Mouse (Mus musculus) liver, embryonic 15.5 days (tissue): ENCODE measurements around the gene Fmo2. TPM values are rescaled to one million over a fixed set of nuclear protein-coding genes. Genes with fewer than 3 reads are reported as not detected.

Experiments used
- ATAC-seq: fragments of 200-750 bp; cut with Nextera tagmentation; 2 replicates; pipeline ENCODE4 v1.8.0; 2017; ENCODE audit warnings: moderate number of reproducible peaks, mild to moderate bottlenecking, moderate library complexity; ENCODE audit not compliant: insufficient read depth
- H3K27ac ChIP-seq: fragments of 300-500 bp; sonication (generic); replicated peaks from 2 replicates; pipeline ENCODE4 v1.5.1; 2015; ENCODE audit warnings: mild to moderate bottlenecking, inconsistent platforms
- H3K27me3 ChIP-seq: fragments of 300-500 bp; sonication (generic); 2 replicates; pipeline ENCODE4 v1.6.1; 2015; ENCODE audit warnings: mild to moderate bottlenecking, inconsistent platforms
- H3K36me3 ChIP-seq: fragments of 300-500 bp; sonication (generic); replicated peaks from 2 replicates; pipeline ENCODE4 v1.6.1; 2015; ENCODE audit warnings: moderate library complexity, mild to moderate bottlenecking, inconsistent platforms
- H3K4me1 ChIP-seq: fragments of 300-500 bp; sonication (generic); replicated peaks from 2 replicates; pipeline ENCODE4 v1.6.1; 2015; ENCODE audit warnings: inconsistent platforms
- H3K4me2 ChIP-seq: fragments of 300-500 bp; sonication (generic); 2 replicates; pipeline ENCODE4 v1.6.1; 2015; ENCODE audit warnings: moderate library complexity, mild to moderate bottlenecking, inconsistent platforms
- H3K4me3 ChIP-seq: fragments of 300-500 bp; sonication (generic); replicated peaks from 2 replicates; pipeline ENCODE4 v1.5.1; 2015; ENCODE audit warnings: mild to moderate bottlenecking, inconsistent platforms
- H3K9ac ChIP-seq: fragments of 300-500 bp; sonication (generic); 2 replicates; pipeline ENCODE4 v1.6.1; 2015; ENCODE audit warnings: moderate library complexity, mild to moderate bottlenecking, inconsistent platforms
- H3K9me3 ChIP-seq: fragments of 300-500 bp; sonication (generic); replicated peaks from 2 replicates; pipeline ENCODE4 v1.6.1; 2016; ENCODE audit warnings: inconsistent platforms
- WGBS: fragments of 180-500 bp; shearing (Covaris S2); methylation state at CpG from one replicate; pipeline ENCODE4 v1.1.7; 2015; ENCODE audit warnings: mixed read lengths; ENCODE audit not compliant: insufficient replicate concordance; 5-methylcytosine and 5-hydroxymethylcytosine counted together
- polyA plus RNA-seq: library from polyadenylated mRNA; unstranded; fragments of >200 nt; fragmentation: Nextera tagmentation; extraction: Ambion mirVana; gene quantifications from 2 replicates; pipeline ENCODE4 v1.2.1, GENCODE M21; 2015

Gene Fmo2
- polyA plus RNA-seq, 1 experiment from 2014 or later, result 0.14 TPM

DNA sequence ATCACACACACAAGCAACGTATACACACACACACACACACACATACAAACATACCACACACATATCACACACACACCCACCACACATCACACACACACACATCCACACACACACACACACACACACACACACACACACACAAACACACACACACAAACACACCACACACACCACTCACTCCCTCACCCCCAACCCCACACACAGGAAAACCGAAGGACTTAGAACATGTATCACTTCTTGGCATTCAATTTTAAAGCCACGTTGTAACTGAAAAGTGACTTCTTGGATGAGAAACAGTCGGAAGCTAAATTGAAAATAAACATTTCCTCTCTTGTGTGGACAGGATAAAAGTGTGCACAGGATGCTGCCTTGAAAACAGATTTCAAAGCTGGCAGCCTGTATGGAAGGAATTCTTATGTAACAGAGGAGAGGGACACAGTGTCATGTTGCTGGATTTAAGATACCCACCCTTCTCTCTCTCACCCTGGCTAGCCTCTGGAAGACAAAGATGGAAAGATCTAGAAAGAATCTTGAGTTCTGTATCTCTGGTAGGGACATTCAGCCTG lies 32.9 kb upstream of the Fmo2 start:
- H3K27ac ChIP-seq, result no peak overlapping the region
- 50% methylated on average over 4 of the region's 4 CpGs for WGBS
- H3K9me3 ChIP-seq, result no peaks in the 10 kb centered on the region
- H3K4me1 ChIP-seq, result no peaks in the 10 kb centered on the region
- no peak overlapping the region for H3K9ac ChIP-seq
- no peak for ATAC-seq
- H3K27me3 ChIP-seq, result no peaks in the 10 kb centered on the region
- H3K4me2 ChIP-seq, result no peak overlapping the region
- H3K36me3 ChIP-seq, result no peaks in the 10 kb centered on the region
- no peak overlapping the region for H3K4me3 ChIP-seq

DNA sequence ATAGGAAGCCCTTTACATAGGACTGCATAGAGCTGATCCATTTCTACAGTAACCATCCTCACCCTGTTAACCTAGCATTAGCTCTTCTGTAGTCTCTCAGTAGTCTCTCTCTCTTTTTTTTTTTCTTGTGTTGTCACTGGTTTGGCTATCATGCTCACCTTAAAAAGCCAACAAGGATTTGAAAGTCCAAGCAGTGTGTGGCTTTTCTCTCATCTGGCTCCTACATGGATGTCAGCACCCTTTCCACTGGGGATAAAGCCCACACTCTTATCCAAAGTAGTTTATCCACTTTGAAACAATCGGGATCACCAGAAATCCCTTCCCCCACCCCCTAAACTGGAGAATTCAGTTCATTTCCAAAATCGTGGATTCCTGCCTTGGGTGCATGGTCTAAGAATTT lies 32.1 kb upstream of the Fmo2 start:
- H3K9me3 ChIP-seq, result no peaks in the 10 kb centered on the region
- no peak for ATAC-seq

DNA sequence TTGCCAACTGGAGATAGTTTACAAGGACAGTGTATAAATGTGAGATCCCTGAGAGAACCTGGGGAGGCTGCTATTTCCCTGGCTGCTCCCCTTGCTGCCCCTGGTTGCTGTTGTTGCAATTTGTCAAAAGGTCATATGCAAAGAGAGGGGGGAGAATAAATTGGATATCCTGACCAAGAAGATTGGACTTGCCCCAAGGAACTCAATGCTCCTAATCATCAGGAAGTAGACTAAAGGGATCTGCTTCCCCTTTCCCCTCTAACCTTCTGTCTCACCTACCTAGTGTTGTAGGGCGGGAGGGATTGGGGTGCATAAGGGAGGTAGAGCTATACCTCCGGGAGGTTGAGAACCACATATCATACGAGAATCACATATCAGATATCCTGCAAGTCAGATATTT lies 30.6 kb upstream of the Fmo2 start:
- H3K4me3 ChIP-seq, result no peak overlapping the region
- no peak overlapping the region for H3K9ac ChIP-seq
- H3K4me1 ChIP-seq, result no peaks in the 10 kb centered on the region
- WGBS, result 53% methylated on average over 3 of the region's 3 CpGs
- H3K9me3 ChIP-seq, result no peaks in the 10 kb centered on the region
- no peak for ATAC-seq
- H3K27ac ChIP-seq, result no peak overlapping the region
- no peaks in the 10 kb centered on the region for H3K36me3 ChIP-seq
- no peak overlapping the region for H3K4me2 ChIP-seq
- H3K27me3 ChIP-seq, result no peaks in the 10 kb centered on the region

More for the DNA sequence above, 32.1 kb upstream of the Fmo2 start:
- H3K9ac ChIP-seq, result no peak overlapping the region
- no peak overlapping the region for H3K4me2 ChIP-seq
- H3K27ac ChIP-seq, result no peak overlapping the region
- H3K27me3 ChIP-seq, result no peaks in the 10 kb centered on the region
- no peaks in the 10 kb centered on the region for H3K36me3 ChIP-seq
- H3K4me1 ChIP-seq, result no peaks in the 10 kb centered on the region
- 55% methylated on average over 2 of the region's 2 CpGs for WGBS
- no peak overlapping the region for H3K4me3 ChIP-seq

DNA sequence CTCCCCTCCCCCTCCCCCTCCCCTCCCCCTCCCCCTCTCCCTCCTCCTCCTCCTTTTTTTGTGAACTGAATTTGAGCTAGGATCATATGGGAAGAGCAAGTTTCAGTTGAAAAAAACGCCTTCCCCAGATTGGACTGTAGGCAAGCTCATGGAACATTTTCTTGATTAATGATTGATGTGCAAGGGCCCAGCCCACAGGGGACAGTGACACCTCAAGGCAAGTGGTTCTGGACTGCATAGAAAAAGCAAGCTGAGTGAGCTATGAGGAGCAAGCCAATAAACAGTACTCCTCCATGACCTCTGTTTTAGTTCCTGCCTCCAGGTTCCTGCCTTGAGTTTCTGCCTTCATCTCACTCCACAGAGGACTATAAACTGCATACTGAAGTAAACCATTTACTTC lies 26.6 kb upstream of the Fmo2 start:
- no peak overlapping the region for H3K27ac ChIP-seq
- H3K9me3 ChIP-seq, result no peaks in the 10 kb centered on the region
- no peak overlapping the region for H3K4me2 ChIP-seq
- no peaks in the 10 kb centered on the region for H3K36me3 ChIP-seq
- no peak overlapping the region for H3K4me3 ChIP-seq
- H3K9ac ChIP-seq, result no peak overlapping the region
- ATAC-seq, result no peak
- H3K4me1 ChIP-seq, result no peaks in the 10 kb centered on the region
- 33% methylated on average over 1 of the region's 1 CpGs for WGBS
- no peaks in the 10 kb centered on the region for H3K27me3 ChIP-seq

DNA sequence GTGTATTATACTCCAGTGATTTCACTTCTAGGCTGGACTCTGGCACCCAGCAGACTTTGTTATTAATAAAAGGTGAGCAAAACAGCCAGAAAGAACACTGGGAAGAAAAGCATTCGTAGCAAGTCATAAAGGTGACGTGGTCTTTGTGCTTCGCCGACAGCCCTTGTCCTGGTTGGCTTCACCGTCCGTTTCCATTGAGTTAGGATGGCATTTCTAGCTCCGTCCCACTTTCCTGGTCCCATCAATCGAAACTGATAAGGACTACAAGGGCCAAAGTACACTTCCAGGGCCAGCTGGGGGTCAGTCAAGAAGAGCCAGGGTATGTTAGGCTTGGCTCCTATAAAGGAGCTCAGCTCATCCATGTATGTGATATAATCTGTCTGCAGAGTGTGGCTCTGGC lies 18.1 kb upstream of the Fmo2 start:
- Histone ChIP-seq H3K27me3 (no peaks in the 10 kb centered on the region), H3K27ac (no peak overlapping the region), H3K4me2 (no peak overlapping the region), H3K36me3 (no peaks in the 10 kb centered on the region), H3K4me1 (no peaks in the 10 kb centered on the region), H3K9me3 (no peaks in the 10 kb centered on the region), H3K4me3 (no peak overlapping the region), H3K9ac (no peak overlapping the region)
- 65% methylated on average over 8 of the region's 8 CpGs for WGBS
- ATAC-seq, result no peak

DNA sequence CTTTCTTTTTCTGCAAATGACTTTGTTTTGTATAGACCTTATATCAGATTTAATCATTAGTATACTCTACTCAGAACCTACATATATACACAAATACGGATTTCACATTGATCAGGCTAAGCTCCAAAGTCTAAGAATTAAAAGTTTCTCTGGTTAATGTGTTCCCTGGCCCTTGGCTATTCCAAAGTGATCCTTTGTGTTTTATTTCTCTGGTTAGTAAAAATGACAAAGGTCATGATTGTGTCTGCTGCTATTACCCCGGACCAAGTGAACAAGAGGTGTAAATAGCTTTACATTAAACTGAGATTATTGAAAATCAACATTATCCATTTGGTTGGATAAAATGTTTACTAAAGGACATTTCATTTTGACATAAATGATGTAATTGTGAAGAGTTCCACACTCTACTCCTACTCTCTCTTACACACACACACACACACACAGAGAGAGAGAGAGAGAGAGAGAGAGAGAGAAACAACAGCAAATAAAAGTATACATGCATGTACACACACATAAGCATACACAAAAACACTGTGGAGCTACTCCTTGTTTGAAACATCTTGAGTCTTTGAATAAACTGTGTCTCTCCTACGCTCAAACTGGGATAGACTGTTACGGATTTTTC lies 16.5 kb upstream of the Fmo2 start:
- H3K9ac ChIP-seq, result no peak overlapping the region
- no peaks in the 10 kb centered on the region for H3K27me3 ChIP-seq
- H3K9me3 ChIP-seq, result no peaks in the 10 kb centered on the region
- no peak for ATAC-seq
- H3K27ac ChIP-seq, result no peak overlapping the region
- no peak overlapping the region for H3K4me3 ChIP-seq
- H3K36me3 ChIP-seq, result no peaks in the 10 kb centered on the region
- WGBS, result 57% methylated on average over 4 of the region's 4 CpGs
- H3K4me1 ChIP-seq, result no peaks in the 10 kb centered on the region
- H3K4me2 ChIP-seq, result no peak overlapping the region

DNA sequence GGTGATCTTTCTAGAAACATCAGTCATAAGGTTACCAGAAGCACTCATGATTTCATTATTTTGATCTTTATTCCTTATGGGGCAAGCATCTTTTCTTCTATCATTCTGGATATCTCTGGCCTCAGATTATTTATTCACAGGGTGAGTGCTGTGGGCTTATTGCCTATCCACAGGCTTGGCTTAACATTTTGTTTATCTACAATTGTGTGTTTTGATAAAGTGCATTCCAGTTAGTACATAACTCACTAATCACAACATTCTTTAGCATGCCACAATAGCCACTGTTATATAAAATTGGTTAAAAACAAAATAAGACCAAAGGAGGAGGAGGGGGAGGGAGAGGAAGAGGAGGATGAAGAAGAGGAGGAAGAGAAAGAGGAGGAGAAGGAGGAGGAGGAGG lies 13.6 kb upstream of the Fmo2 start:
- Histone ChIP-seq H3K4me2 (no peak overlapping the region), H3K9ac (no peak overlapping the region), H3K9me3 (no peaks in the 10 kb centered on the region), H3K27me3 (no peaks in the 10 kb centered on the region), H3K4me3 (no peak overlapping the region), H3K36me3 (no peaks in the 10 kb centered on the region), H3K4me1 (no peaks in the 10 kb centered on the region), H3K27ac (no peak overlapping the region)
- no peak for ATAC-seq

DNA sequence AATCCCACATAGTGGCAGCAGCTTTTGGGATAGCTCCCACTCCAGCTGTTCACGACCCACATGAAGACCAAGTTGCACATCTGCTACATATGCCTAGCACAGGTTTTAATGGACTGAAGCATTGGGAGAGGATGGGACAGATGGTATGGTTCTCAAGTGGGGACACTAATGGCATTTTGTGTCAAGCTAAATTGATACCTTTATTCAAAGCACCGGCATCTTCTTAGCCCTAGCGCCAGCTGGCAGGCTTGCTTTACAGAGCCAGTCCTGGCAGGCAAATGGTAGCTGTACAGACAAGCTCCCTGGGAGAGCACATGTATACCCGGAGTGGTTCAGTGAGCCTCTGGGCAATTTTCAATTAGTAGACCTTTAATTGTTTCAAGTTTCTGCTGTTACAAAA lies 3.4 kb upstream of the Fmo2 start:
- no peak overlapping the region for H3K27ac ChIP-seq
- no peak overlapping the region for H3K4me2 ChIP-seq
- ATAC-seq, result no peak
- no peaks in the 10 kb centered on the region for H3K27me3 ChIP-seq
- no peak overlapping the region for H3K4me3 ChIP-seq
- no peaks in the 10 kb centered on the region for H3K9me3 ChIP-seq
- H3K36me3 ChIP-seq, result no peaks in the 10 kb centered on the region
- no peak overlapping the region for H3K9ac ChIP-seq
- H3K4me1 ChIP-seq, result no peaks in the 10 kb centered on the region
- 70% methylated on average over 4 of the region's 4 CpGs for WGBS

DNA sequence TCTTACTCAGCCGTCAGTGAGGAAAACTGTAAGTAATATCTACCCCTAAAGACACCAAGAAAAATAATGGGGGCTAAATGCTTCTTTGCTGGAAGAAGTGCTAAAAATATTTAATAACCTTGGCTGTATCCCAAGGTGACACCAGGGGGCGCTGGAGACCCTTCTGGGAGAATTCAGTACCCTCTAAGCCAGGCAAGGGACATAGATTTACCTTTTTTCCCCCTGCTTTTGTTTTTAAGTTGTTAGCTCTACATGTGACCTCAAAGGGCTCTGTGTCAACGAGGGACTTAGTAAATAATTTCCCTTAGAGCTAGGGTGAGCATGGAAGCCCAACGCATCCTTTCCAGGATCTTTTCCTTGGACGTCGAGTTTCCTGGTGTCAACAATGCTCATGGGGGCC lies 2.6 kb downstream of the Fmo2 start:
- H3K27ac ChIP-seq, result no peak overlapping the region
- no peaks in the 10 kb centered on the region for H3K36me3 ChIP-seq
- H3K4me3 ChIP-seq, result no peak overlapping the region
- no peaks in the 10 kb centered on the region for H3K27me3 ChIP-seq
- no peaks in the 10 kb centered on the region for H3K9me3 ChIP-seq
- no peak overlapping the region for H3K9ac ChIP-seq
- ATAC-seq, result no peak
- H3K4me2 ChIP-seq, result no peak overlapping the region
- 41% methylated on average over 6 of the region's 6 CpGs for WGBS
- H3K4me1 ChIP-seq, result no peaks in the 10 kb centered on the region

DNA sequence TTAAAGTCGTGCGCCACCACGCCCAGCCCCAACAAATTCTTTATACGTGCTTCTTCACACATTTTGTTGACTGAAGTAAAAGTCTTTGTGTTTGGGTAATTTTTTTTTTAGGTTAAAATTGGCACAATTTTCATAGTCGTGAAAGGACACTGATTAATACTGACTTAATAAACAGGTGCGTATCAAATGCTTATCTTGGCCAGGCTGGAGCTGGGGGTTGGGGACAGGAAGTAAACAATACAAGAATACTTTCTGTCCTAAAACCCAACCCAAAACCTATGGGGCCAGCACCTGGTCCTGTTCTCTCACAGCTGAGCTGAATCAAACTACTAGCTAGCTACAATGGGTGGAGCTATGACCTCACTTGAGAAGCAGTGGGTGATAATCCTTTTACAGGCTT lies 5.5 kb downstream of the Fmo2 start:
- 77% methylated on average over 6 of the region's 6 CpGs for WGBS
- no peaks in the 10 kb centered on the region for H3K4me1 ChIP-seq
- H3K4me3 ChIP-seq, result no peak overlapping the region
- no peak overlapping the region for H3K27ac ChIP-seq
- no peak for ATAC-seq
- no peaks in the 10 kb centered on the region for H3K36me3 ChIP-seq
- H3K9me3 ChIP-seq, result no peaks in the 10 kb centered on the region
- H3K27me3 ChIP-seq, result no peaks in the 10 kb centered on the region
- no peak overlapping the region for H3K4me2 ChIP-seq
- H3K9ac ChIP-seq, result no peak overlapping the region

DNA sequence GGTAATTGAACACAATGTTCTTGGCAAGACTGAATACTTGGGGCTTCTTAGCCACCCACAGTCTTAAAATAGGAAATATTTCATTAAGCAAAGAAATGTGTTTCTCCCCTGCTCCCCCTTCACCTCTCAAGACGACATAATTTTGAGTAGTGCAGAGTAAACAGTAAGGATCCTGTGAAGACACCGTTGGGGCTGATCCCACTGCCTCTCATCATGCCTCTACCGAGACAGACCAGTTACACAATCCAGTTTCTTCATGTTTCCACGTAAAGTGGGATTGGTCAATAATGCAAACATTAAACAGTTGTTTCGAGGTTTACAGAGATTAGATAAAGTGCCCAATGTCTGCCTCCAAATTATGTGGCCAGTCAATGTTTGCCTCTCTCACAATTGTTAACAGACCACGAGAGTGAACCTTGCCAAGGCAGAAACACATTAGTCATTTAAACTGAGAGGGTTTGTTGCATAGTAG lies 6.5 kb downstream of the Fmo2 start:
- no peak overlapping the region for H3K27ac ChIP-seq
- no peaks in the 10 kb centered on the region for H3K9me3 ChIP-seq
- H3K27me3 ChIP-seq, result no peaks in the 10 kb centered on the region
- no peak overlapping the region for H3K4me3 ChIP-seq
- no peak overlapping the region for H3K4me2 ChIP-seq
- H3K9ac ChIP-seq, result no peak overlapping the region
- peak; percentile 62 for ATAC-seq
- no peaks in the 10 kb centered on the region for H3K4me1 ChIP-seq
- WGBS, result 21% methylated on average over 6 of the region's 6 CpGs
- H3K36me3 ChIP-seq, result no peaks in the 10 kb centered on the region

DNA sequence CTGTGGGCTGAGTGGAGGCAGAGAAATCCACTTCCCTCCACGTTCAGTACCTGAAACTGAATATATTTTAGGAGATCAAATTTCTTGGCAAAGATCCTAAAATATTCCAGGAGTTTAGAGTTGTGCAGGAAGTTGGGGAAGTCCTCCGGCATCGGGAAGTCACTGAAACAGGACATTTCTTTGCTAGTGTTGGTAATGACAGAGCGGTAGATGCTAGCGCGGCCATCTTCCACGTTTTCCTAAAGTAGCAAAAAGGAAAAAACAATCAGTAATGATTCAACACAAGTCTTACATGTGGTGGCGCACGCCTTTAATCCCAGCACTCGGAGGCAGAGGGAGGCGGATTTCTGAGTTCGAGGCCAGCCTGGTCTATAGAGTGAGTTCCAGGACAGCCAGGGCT lies 9.9 kb downstream of the Fmo2 start:
- no peak overlapping the region for H3K4me2 ChIP-seq
- 0 out of 2 replicates have a peak, but pooled peaks cover 2% of the 10 kb centered on the region for H3K4me1 ChIP-seq
- 75% methylated on average over 12 of the region's 12 CpGs for WGBS
- no peaks in the 10 kb centered on the region for H3K9me3 ChIP-seq
- no peak overlapping the region for H3K27ac ChIP-seq
- no peak overlapping the region for H3K4me3 ChIP-seq
- ATAC-seq, result no peak
- H3K27me3 ChIP-seq, result no peaks in the 10 kb centered on the region
- H3K36me3 ChIP-seq, result no peaks in the 10 kb centered on the region
- no peak overlapping the region for H3K9ac ChIP-seq
